ENCODE assay signal across 8 mouse cellular contexts in genomic region chr15:12738301-12739093, GRCm38 (mm10). TPM values are rescaled to one million over a fixed set of nuclear protein-coding genes. Genes with fewer than 3 reads are reported as not detected.
DNase-seq lines count a peak whose midpoint lies in the region; ATAC-seq lines count a peak whose summit lies in the region.

No protein-coding gene starts in this region.

- H3K9ac ChIP-seq in hindbrain, embryonic 13.5 days: peak overlapping the region; percentile 78
- H3K9ac ChIP-seq in midbrain, embryonic 13.5 days (replicated peaks): peak overlapping the region; percentile 74; the same call in 1 of the 2 replicates

- H3K4me2 ChIP-seq in hindbrain, embryonic 13.5 days: peak overlapping the region; percentile 70
- H3K4me2 ChIP-seq in midbrain, embryonic 13.5 days (replicated peaks): peak overlapping the region; percentile 79

- intact Hi-C loops in left cerebral cortex, postnatal 4 days (cut with DNase I): loop anchor here (2.0 kb wide), 1 partner anchor 152 kb away; no protein-coding TSS in a partner anchor

- no peaks in the 10 kb centered on the region for H3K9me3 ChIP-seq in forebrain, embryonic 10.5 days
- no peaks in the 10 kb centered on the region for H3K9me3 ChIP-seq in hindbrain, embryonic 13.5 days
- H3K9me3 ChIP-seq in midbrain, embryonic 13.5 days: no peaks in the 10 kb centered on the region

- peak; percentile 47 for DNase-seq in left cerebral cortex, adult 11 months (ENCODE audit: low spot score)
- DNase-seq in left cerebral cortex, postnatal 4 days: no peak
- DNase-seq in forebrain, embryonic 10.5 days (ENCODE audit: extremely low spot score, low spot score): no peak
- DNase-seq in adrenal gland, adult 8-10 months: no peak
- DNase-seq in urinary bladder, postnatal 25 days (ENCODE audit: low spot score): no peak
- DNase-seq in adrenal gland, postnatal 25 days: no peak

- ATAC-seq in hindbrain, embryonic 13.5 days (ENCODE audit: low FRiP score): no peak
- ATAC-seq in midbrain, embryonic 13.5 days: no peak

- H3K27ac ChIP-seq in forebrain, embryonic 10.5 days: no peak overlapping the region
- H3K27ac ChIP-seq in hindbrain, embryonic 13.5 days: no peak overlapping the region
- no peak overlapping the region for H3K27ac ChIP-seq in midbrain, embryonic 13.5 days

- H3K4me1 ChIP-seq in forebrain, embryonic 10.5 days: peaks cover 42% of the 10 kb centered on the region
- H3K4me1 ChIP-seq in hindbrain, embryonic 13.5 days (replicated peaks): peaks cover 19% of the 10 kb centered on the region
- peaks cover 20% of the 10 kb centered on the region for H3K4me1 ChIP-seq in midbrain, embryonic 13.5 days (replicated peaks)

- peak overlapping the region; percentile 74 for H3K4me3 ChIP-seq in forebrain, embryonic 10.5 days
- H3K4me3 ChIP-seq in hindbrain, embryonic 13.5 days: peak overlapping the region; percentile 67
- H3K4me3 ChIP-seq in midbrain, embryonic 13.5 days (replicated peaks): peak overlapping the region; percentile 67

- peaks cover 51% of the 10 kb centered on the region for H3K27me3 ChIP-seq in forebrain, embryonic 10.5 days (ENCODE audit: poor library complexity, severe bottlenecking)
- H3K27me3 ChIP-seq in hindbrain, embryonic 13.5 days: peaks cover 25% of the 10 kb centered on the region
- peaks cover 25% of the 10 kb centered on the region for H3K27me3 ChIP-seq in midbrain, embryonic 13.5 days

- H3K36me3 ChIP-seq in forebrain, embryonic 10.5 days (replicated peaks): no peaks in the 10 kb centered on the region
- H3K36me3 ChIP-seq in hindbrain, embryonic 13.5 days: no peaks in the 10 kb centered on the region
- H3K36me3 ChIP-seq in midbrain, embryonic 13.5 days: no peaks in the 10 kb centered on the region

- WGBS in forebrain, embryonic 10.5 days: 36% methylated on average over 10 of the region's 10 CpGs
- WGBS in hindbrain, embryonic 13.5 days: 43% methylated on average over 10 of the region's 10 CpGs
- 43% methylated on average over 10 of the region's 10 CpGs for WGBS in midbrain, embryonic 13.5 days

RNA-seq across cellular contexts. Expression of gene Pdzd2, which starts 1.2 kb away (rescaled TPM):
- 100 to 1,000 TPM in 1 of 2 experiments, 10 to 100 TPM in 1; 87.8 to 107 TPM for total RNA-seq in left cerebral cortex, postnatal 4 days (2021)
- polyA plus RNA-seq in forebrain, embryonic 10.5 days (2016; fragmentation: Nextera tagmentation; extraction: Ambion mirVana): 4.7 and 4.9 TPM in 2 replicates
- polyA plus RNA-seq in hindbrain, embryonic 13.5 days (2015; fragmentation: Nextera tagmentation; extraction: Ambion mirVana): 9.3 and 12.3 TPM in 2 replicates
- 7.2 and 9.7 TPM in 2 replicates for polyA plus RNA-seq in midbrain, embryonic 13.5 days (2015; fragmentation: Nextera tagmentation; extraction: Ambion mirVana)
- 10 to 100 TPM; 14.8 to 29.7 (median 21.7) TPM for total RNA-seq in adrenal gland, adult 8-10 months (2022)
- 11.3 and 14.4 TPM in 2 replicates for total RNA-seq in adrenal gland, postnatal 25 days (2021)
